Mouse (Mus musculus) layer of hippocampus, adult 6 months (tissue): ENCODE measurements around the gene Smok2a. TPM values are rescaled to one million over a fixed set of nuclear protein-coding genes. Genes with fewer than 3 reads are reported as not detected.

ENCODE experiments used
- long read RNA-seq, 2 experiments: library from polyadenylated mRNA; unstranded; transcript quantifications; one replicate each; pipeline ENCODE4 v2.0.0; 2019 to 2020
- polyA plus RNA-seq: library from polyadenylated mRNA; unstranded; fragments of <200 nt; fragmentation: Nextera tagmentation; gene quantifications from 2 replicates; pipeline ENCODE4 v1.2.3, GENCODE M21; 2021

Gene Smok2a
- polyA plus RNA-seq: not detected in 2 replicates
- long read RNA-seq, experiment 1: 0 reads
- long read RNA-seq, experiment 2: 0 reads

GRCm38 (mm10) chr17:13220888-13221287, at the start of gene Smok2a:
Gene Smok2a (plus strand): TSS chr17:13221188.

GRCm38 (mm10) chr17:13229957-13230356, 9.0 kb downstream of the Smok2a start, which contains the start of gene Smok2b:
Gene Smok2b (plus strand): TSS chr17:13230257.

Other genes starting within 250 kb of the Smok2a start
- gene Wtap, start 227.0 kb upstream of the Smok2a start, polyA plus RNA-seq: 52.3 and 72.0 TPM in 2 replicates
- gene Sod2, start 214.3 kb upstream of the Smok2a start, polyA plus RNA-seq: 249 and 282 TPM in 2 replicates
- gene Gpr31b, start 168.9 kb upstream of the Smok2a start, polyA plus RNA-seq: not detected in 2 replicates
- 0.14 and 0.31 TPM in 2 replicates for gene Tcp10b, start 160.1 kb upstream of the Smok2a start, polyA plus RNA-seq
- 0.06 TPM in 1 of 2 replicates, not detected in the other for gene Unc93a, start 89.4 kb upstream of the Smok2a start, polyA plus RNA-seq
- gene Smok2b, start 9.1 kb downstream of the Smok2a start, polyA plus RNA-seq: not detected in 2 replicates
- not detected in 2 replicates for gene Tcp10c, start 133.4 kb downstream of the Smok2a start, polyA plus RNA-seq